Mouse (Mus musculus): ENCODE measurements around the gene Wdr20rt. TPM values are rescaled to one million over a fixed set of nuclear protein-coding genes. Genes with fewer than 3 reads are reported as not detected.

Gene Wdr20rt
- polyA plus RNA-seq (2014; fragmentation: Nextera tagmentation; extraction: Ambion mirVana): not detected in 2 replicates

DNA sequence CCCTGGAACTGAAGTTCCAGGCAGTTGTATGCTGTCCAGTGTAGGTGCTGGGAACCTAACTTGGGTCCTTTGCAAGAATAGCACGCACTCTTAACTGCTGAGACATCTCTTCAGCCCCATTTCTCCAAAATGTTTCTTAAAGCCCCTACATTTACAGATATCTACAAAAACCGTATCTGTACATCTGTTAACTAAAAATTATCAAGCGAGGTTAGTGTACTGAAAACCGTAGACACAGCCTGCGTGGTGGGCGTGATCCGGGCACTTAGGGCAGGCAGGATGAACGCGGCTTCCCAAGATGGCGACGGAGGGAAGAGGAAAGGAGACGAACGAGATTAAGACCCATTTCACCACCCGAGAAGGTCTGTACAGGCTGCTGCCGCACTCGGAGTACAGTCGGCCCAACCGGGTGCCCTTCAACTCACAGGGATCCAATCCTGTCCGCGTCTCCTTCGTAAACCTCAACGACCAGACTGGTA lies at the start of gene Wdr20rt:
Gene Wdr20rt, plus strand, starts transcription at position 51 of the 479 bp plus-strand sequence.
- Histone ChIP-seq H3K4me2 (ENCODE audit: low read length) (no peak within 1 kb of the TSS), H3K4me3 (replicated peaks; ENCODE audit: low read depth, low read length) (no peak within 1 kb of the TSS), H3K36me3 (ENCODE audit: control insufficient read depth, insufficient read depth, low read length) (no peaks in the 10 kb centered on the region), H3K9ac (replicated peaks; ENCODE audit: low read length) (no peak within 1 kb of the TSS), H3K27ac (replicated peaks; ENCODE audit: low read depth, low read length) (no peak within 1 kb of the TSS), H3K9me3 (ENCODE audit: control insufficient read depth, low read length) (no peaks in the 10 kb centered on the region), H3K4me1 (ENCODE audit: control insufficient read depth, insufficient read depth, low read length) (no peaks in the 10 kb centered on the region), H3K27me3 (ENCODE audit: control insufficient read depth, insufficient read depth, low read length) (no peaks in the 10 kb centered on the region)
- no peak for ATAC-seq (ENCODE audit: low FRiP score, low TSS enrichment)
- WGBS: 97% methylated on average over 22 of the region's 22 CpGs
- DNase-seq: no peak

DNA sequence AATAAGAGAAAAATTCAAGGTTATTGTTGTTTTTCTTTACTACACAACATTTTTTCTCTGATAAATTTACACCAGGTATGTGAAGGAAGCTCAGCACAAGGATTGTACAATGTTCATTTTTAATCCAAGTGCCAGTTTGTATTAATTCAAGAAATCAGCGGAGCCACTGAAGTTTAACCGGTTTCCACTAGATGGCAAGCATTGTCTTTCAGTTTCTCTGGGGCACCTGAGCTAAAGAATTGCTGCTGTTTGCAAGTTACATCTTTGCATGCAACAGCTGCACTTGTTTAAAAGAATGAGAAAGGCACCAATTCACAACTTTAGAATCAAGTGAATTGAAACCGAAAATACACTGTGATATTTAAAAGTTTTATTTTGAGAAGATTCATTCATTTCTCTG lies 38.0 kb upstream of the Wdr20rt start:
- Histone ChIP-seq H3K27ac (replicated peaks; ENCODE audit: low read depth, low read length) (no peak overlapping the region), H3K4me1 (ENCODE audit: control insufficient read depth, insufficient read depth, low read length) (no peaks in the 10 kb centered on the region), H3K36me3 (ENCODE audit: control insufficient read depth, insufficient read depth, low read length) (no peaks in the 10 kb centered on the region), H3K4me3 (replicated peaks; ENCODE audit: low read depth, low read length) (no peak overlapping the region), H3K9me3 (ENCODE audit: control insufficient read depth, low read length) (no peaks in the 10 kb centered on the region), H3K27me3 (ENCODE audit: control insufficient read depth, insufficient read depth, low read length) (no peaks in the 10 kb centered on the region), H3K9ac (replicated peaks; ENCODE audit: low read length) (no peak overlapping the region), H3K4me2 (ENCODE audit: low read length) (no peak overlapping the region)
- DNase-seq (peak; percentile 78), ATAC-seq (ENCODE audit: low FRiP score, low TSS enrichment) (no peak)
- whole genome bisulfite sequencing: 53% methylated on average over 3 of the region's 3 CpGs

DNA sequence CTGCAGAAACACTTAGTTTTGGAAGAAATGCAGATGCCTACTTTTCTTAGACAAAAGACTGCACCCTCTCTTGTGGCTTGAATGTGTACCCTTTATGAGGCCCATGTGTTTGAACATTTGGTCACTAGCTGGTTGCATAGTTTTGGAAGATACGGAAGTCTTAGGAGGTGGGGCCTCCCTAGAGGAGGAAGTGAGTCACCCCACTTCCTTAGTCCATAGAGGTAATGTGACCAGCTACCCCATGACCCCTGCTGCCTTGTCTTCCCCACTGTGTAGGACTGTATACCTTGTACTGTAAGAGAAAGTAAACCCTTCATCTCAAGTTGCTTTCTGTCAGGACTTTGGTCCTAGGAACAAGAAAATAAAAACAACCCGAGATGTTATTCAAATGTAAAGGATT lies 36.1 kb upstream of the Wdr20rt start:
- Histone ChIP-seq H3K9me3 (ENCODE audit: control insufficient read depth, low read length) (no peaks in the 10 kb centered on the region), H3K4me2 (ENCODE audit: low read length) (no peak overlapping the region), H3K27ac (replicated peaks; ENCODE audit: low read depth, low read length) (no peak overlapping the region), H3K36me3 (ENCODE audit: control insufficient read depth, insufficient read depth, low read length) (no peaks in the 10 kb centered on the region), H3K27me3 (ENCODE audit: control insufficient read depth, insufficient read depth, low read length) (no peaks in the 10 kb centered on the region), H3K9ac (replicated peaks; ENCODE audit: low read length) (no peak overlapping the region), H3K4me1 (ENCODE audit: control insufficient read depth, insufficient read depth, low read length) (no peaks in the 10 kb centered on the region), H3K4me3 (replicated peaks; ENCODE audit: low read depth, low read length) (no peak overlapping the region)
- DNase-seq (no peak), ATAC-seq (ENCODE audit: low FRiP score, low TSS enrichment) (no peak)
- 80% methylated on average over 2 of the region's 2 CpGs for WGBS

DNA sequence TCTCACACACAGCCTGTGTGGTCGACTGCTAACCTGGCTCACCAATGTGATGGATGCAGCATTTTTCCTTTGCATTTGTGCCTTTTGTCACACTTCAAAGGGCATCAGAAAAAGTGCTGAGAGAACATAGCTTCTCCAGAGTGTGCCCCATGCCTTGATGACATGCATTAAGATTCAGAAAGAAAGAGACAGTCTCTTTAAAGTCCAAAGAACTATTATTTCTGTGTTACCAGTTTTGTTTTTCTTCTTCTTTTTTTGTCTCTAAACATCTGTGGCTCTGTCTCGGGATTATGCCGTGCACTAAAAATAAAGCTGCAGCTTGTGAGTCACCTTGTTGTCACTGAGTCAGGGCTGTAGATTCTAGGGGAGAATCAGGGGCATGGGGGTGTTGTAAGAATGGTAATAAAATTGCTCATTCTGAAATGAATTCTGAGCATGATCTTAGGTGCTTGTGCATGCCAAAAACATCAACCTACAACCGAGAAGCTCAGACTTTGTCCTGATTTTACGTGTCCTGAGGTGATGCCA lies 31.2 kb upstream of the Wdr20rt start:
- ATAC-seq (ENCODE audit: low FRiP score, low TSS enrichment) (no peak), DNase-seq (peak; percentile 13)
- H3K27me3 ChIP-seq (ENCODE audit: control insufficient read depth, insufficient read depth, low read length): no peaks in the 10 kb centered on the region
- 65% methylated on average over 5 of the region's 5 CpGs for WGBS
- no peaks in the 10 kb centered on the region for H3K4me1 ChIP-seq (ENCODE audit: control insufficient read depth, insufficient read depth, low read length)
- H3K4me3 ChIP-seq (replicated peaks; ENCODE audit: low read depth, low read length): no peak overlapping the region
- H3K9ac ChIP-seq (replicated peaks; ENCODE audit: low read length): no peak overlapping the region
- no peak overlapping the region for H3K4me2 ChIP-seq (ENCODE audit: low read length)
- H3K9me3 ChIP-seq (ENCODE audit: control insufficient read depth, low read length): no peaks in the 10 kb centered on the region
- H3K36me3 ChIP-seq (ENCODE audit: control insufficient read depth, insufficient read depth, low read length): no peaks in the 10 kb centered on the region
- H3K27ac ChIP-seq (replicated peaks; ENCODE audit: low read depth, low read length): no peak overlapping the region

DNA sequence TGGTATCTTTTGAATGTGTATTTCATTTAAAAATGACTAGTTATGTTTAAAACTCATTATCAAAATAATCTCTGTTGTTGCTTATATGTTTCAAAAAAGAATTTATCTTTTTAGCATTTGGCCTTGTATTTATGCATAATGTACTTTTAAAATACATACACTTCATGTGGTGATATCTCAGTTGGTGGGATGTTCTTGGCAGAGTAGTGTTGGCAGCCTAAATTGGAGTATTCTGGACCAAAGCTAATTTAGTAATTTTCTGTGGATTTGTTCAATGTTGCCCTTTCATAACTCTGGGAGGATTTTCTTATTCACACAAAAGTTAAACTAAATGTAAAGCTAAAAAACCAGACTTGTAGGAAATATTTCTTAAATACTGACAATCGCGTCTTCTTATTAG lies 23.5 kb upstream of the Wdr20rt start:
- H3K4me3 ChIP-seq (replicated peaks; ENCODE audit: low read depth, low read length): no peak overlapping the region
- WGBS: 99% methylated on average over 2 of the region's 2 CpGs
- no peak for DNase-seq
- H3K36me3 ChIP-seq (ENCODE audit: control insufficient read depth, insufficient read depth, low read length): no peaks in the 10 kb centered on the region
- no peaks in the 10 kb centered on the region for H3K4me1 ChIP-seq (ENCODE audit: control insufficient read depth, insufficient read depth, low read length)
- no peaks in the 10 kb centered on the region for H3K27me3 ChIP-seq (ENCODE audit: control insufficient read depth, insufficient read depth, low read length)
- H3K27ac ChIP-seq (replicated peaks; ENCODE audit: low read depth, low read length): no peak overlapping the region
- H3K9me3 ChIP-seq (ENCODE audit: control insufficient read depth, low read length): no peaks in the 10 kb centered on the region
- no peak overlapping the region for H3K4me2 ChIP-seq (ENCODE audit: low read length)
- no peak overlapping the region for H3K9ac ChIP-seq (replicated peaks; ENCODE audit: low read length)
- ATAC-seq (ENCODE audit: low FRiP score, low TSS enrichment): no peak

DNA sequence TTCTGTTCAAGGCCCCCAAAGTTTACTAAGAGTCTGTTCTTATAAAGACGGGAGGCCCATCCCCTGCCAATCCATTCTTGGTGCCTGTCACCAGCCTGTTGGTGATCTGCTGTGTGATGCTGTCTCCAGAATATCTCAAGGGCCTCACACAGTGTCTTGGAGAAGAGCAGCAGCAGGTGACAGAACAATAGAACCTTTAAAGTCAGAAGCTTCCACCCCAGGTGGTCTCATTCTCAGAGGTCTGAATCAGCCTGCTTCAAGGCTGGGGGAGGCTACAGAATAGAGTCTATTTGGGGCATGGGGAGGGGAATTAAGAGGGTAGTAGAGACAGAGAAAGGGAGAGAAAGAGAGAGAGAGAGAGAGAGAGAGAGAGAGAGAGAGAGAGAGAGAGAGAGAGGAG lies 18.9 kb upstream of the Wdr20rt start:
- H3K4me1 ChIP-seq (ENCODE audit: control insufficient read depth, insufficient read depth, low read length): no peaks in the 10 kb centered on the region
- no peak for ATAC-seq (ENCODE audit: low FRiP score, low TSS enrichment)
- DNase-seq: no peak
- H3K9me3 ChIP-seq (ENCODE audit: control insufficient read depth, low read length): no peaks in the 10 kb centered on the region
- no peaks in the 10 kb centered on the region for H3K36me3 ChIP-seq (ENCODE audit: control insufficient read depth, insufficient read depth, low read length)
- no peaks in the 10 kb centered on the region for H3K27me3 ChIP-seq (ENCODE audit: control insufficient read depth, insufficient read depth, low read length)
- H3K4me2 ChIP-seq (ENCODE audit: low read length): no peak overlapping the region
- 24% methylated on average over 1 of the region's 1 CpGs for WGBS
- H3K9ac ChIP-seq (replicated peaks; ENCODE audit: low read length): no peak overlapping the region
- no peak overlapping the region for H3K4me3 ChIP-seq (replicated peaks; ENCODE audit: low read depth, low read length)
- no peak overlapping the region for H3K27ac ChIP-seq (replicated peaks; ENCODE audit: low read depth, low read length)

DNA sequence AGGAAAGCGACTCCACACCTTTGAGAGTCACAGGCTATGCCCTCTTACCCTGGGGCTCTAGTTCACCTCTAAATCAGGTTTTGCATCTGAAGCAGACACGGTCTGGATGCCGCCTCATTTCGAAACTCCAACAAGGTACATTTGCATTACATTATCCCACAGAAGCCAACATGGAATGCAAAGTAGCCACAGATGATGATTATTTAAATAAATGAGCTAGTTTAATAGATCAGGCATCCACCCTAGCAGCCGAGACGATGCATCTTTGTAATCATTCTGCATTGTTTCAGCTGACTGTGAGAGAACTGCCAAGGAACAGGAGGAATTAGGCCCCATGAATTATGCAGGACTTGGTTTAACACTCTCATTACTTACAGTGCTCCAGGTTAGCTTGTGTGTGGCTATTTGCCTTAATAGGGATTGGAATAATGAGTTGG lies 8.9 kb upstream of the Wdr20rt start:
- 0 out of 2 replicates have a peak overlapping the region, but pooled peaks have one; percentile 37 for H3K27ac ChIP-seq (replicated peaks; ENCODE audit: low read depth, low read length)
- H3K27me3 ChIP-seq (ENCODE audit: control insufficient read depth, insufficient read depth, low read length): no peaks in the 10 kb centered on the region
- H3K4me2 ChIP-seq (ENCODE audit: low read length): peak overlapping the region; percentile 21; the same call in 1 of the 2 replicates
- ATAC-seq (ENCODE audit: low FRiP score, low TSS enrichment) (peak; percentile 82), DNase-seq (peak; percentile 73)
- no peaks in the 10 kb centered on the region for H3K9me3 ChIP-seq (ENCODE audit: control insufficient read depth, low read length)
- 0 out of 2 replicates have a peak, but pooled peaks cover 8% of the 10 kb centered on the region for H3K4me1 ChIP-seq (ENCODE audit: control insufficient read depth, insufficient read depth, low read length)
- no peaks in the 10 kb centered on the region for H3K36me3 ChIP-seq (ENCODE audit: control insufficient read depth, insufficient read depth, low read length)
- H3K4me3 ChIP-seq (replicated peaks; ENCODE audit: low read depth, low read length): no peak overlapping the region
- H3K9ac ChIP-seq (replicated peaks; ENCODE audit: low read length): no peak overlapping the region
- 23% methylated on average over 6 of the region's 6 CpGs for WGBS

DNA sequence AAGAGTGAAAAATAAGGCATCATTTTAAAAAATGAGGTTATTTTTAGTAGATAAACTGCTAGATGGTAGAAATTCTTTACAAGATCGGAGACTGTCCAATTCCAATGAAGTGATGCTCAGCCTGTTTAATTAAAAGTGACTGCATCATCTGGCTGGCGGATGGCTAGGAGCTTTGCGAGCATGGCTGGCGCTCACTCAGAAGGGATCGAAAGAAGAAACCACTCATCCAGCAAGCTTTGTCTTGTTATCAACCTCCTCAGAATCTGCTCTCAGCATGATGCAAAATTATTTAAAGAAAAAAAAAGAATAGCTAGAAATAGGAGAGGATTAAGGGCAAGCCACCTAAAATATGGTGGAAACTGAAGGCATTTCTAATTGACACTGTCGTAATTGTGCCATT lies 3.3 kb downstream of the Wdr20rt start:
- ATAC-seq (ENCODE audit: low FRiP score, low TSS enrichment) (no peak), DNase-seq (peak; percentile 53)
- 0 out of 2 replicates have a peak overlapping the region, but pooled peaks have one; percentile 7 for H3K4me2 ChIP-seq (ENCODE audit: low read length)
- H3K4me3 ChIP-seq (replicated peaks; ENCODE audit: low read depth, low read length): no peak overlapping the region
- H3K9ac ChIP-seq (replicated peaks; ENCODE audit: low read length): no peak overlapping the region
- H3K27me3 ChIP-seq (ENCODE audit: control insufficient read depth, insufficient read depth, low read length): no peaks in the 10 kb centered on the region
- 33% methylated on average over 6 of the region's 6 CpGs for WGBS
- no peaks in the 10 kb centered on the region for H3K9me3 ChIP-seq (ENCODE audit: control insufficient read depth, low read length)
- no peak overlapping the region; the same call in 1 of the 2 replicates for H3K27ac ChIP-seq (replicated peaks; ENCODE audit: low read depth, low read length)
- H3K4me1 ChIP-seq (ENCODE audit: control insufficient read depth, insufficient read depth, low read length): no peaks in the 10 kb centered on the region
- H3K36me3 ChIP-seq (ENCODE audit: control insufficient read depth, insufficient read depth, low read length): no peaks in the 10 kb centered on the region

DNA sequence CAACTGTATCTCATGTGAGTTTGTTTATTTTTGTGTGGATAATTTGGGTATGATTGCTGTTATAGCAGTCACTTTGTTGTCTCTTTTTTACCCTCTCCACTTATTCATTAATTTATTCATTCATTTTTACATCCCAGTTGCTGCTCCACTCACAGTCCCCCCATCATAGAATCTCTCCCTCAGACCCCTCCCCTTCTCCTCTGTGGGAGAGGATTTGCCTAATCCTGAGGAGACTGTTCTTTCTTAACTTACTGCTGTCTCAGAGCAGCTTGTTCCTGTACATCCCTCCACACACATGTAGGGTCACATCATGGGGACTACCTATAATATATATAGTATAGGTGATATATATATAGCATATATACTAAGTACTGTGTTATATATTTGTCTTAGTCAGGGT lies 3.7 kb downstream of the Wdr20rt start:
- H3K4me2 ChIP-seq (ENCODE audit: low read length): 0 out of 2 replicates have a peak overlapping the region, but pooled peaks have one; percentile 7
- no peak overlapping the region for H3K27ac ChIP-seq (replicated peaks; ENCODE audit: low read depth, low read length)
- no peaks in the 10 kb centered on the region for H3K9me3 ChIP-seq (ENCODE audit: control insufficient read depth, low read length)
- H3K9ac ChIP-seq (replicated peaks; ENCODE audit: low read length): no peak overlapping the region
- H3K36me3 ChIP-seq (ENCODE audit: control insufficient read depth, insufficient read depth, low read length): no peaks in the 10 kb centered on the region
- no peaks in the 10 kb centered on the region for H3K27me3 ChIP-seq (ENCODE audit: control insufficient read depth, insufficient read depth, low read length)
- H3K4me1 ChIP-seq (ENCODE audit: control insufficient read depth, insufficient read depth, low read length): no peaks in the 10 kb centered on the region
- DNase-seq (peak; percentile 15), ATAC-seq (ENCODE audit: low FRiP score, low TSS enrichment) (peak; percentile 53; the same call in 1 of the 2 replicates)
- H3K4me3 ChIP-seq (replicated peaks; ENCODE audit: low read depth, low read length): no peak overlapping the region

All from midbrain, embryonic 14.5 days (tissue).